Mouse (Mus musculus): ENCODE results near the gene Frmd4a.
A peak's percentile ranks its signal among the peaks of the same experiment; 100 is the strongest.

Frmd4a gene

GRCm38 (mm10) chr2:4341141-4341540 lies 323.6 kb downstream of the Frmd4a start:
- no peak for DNase-seq

- peak; percentile 29 for DNase-seq
Observed at GRCm38 (mm10) chr2:4342005-4342404, 324.5 kb downstream of the Frmd4a start.

GRCm38 (mm10) chr2:4344411-4344810 lies 326.9 kb downstream of the Frmd4a start:
- DNase-seq = no peak

GRCm38 (mm10) chr2:4346232-4346631 lies 328.7 kb downstream of the Frmd4a start:
- no peak for DNase-seq

- no peak for DNase-seq
Observed at GRCm38 (mm10) chr2:4346953-4347352, 329.4 kb downstream of the Frmd4a start.

GRCm38 (mm10) chr2:4347782-4348181 lies 330.3 kb downstream of the Frmd4a start:
- DNase-seq = no peak

- no peak for DNase-seq
Observed at GRCm38 (mm10) chr2:4348509-4348908, 331.0 kb downstream of the Frmd4a start.

- DNase-seq = no peak
Observed at GRCm38 (mm10) chr2:4356812-4357384, 339.4 kb downstream of the Frmd4a start.

- no peak for DNase-seq
Observed at GRCm38 (mm10) chr2:4361981-4362834, 344.7 kb downstream of the Frmd4a start.

- DNase-seq = no peak
Observed at GRCm38 (mm10) chr2:4364908-4365307, 347.4 kb downstream of the Frmd4a start.

- no peak for DNase-seq
Observed at GRCm38 (mm10) chr2:4368544-4368943, 351.0 kb downstream of the Frmd4a start.

- no peak for DNase-seq
Observed at GRCm38 (mm10) chr2:4370499-4370898, 353.0 kb downstream of the Frmd4a start.

GRCm38 (mm10) chr2:4371341-4371740 lies 353.8 kb downstream of the Frmd4a start:
- DNase-seq = peak; percentile 61

- no peak for DNase-seq
Observed at GRCm38 (mm10) chr2:4378844-4379243, 361.3 kb downstream of the Frmd4a start.

- DNase-seq = no peak
Observed at GRCm38 (mm10) chr2:4380435-4380834, 362.9 kb downstream of the Frmd4a start.

GRCm38 (mm10) chr2:4380926-4381325 lies 363.4 kb downstream of the Frmd4a start:
- no peak for DNase-seq

GRCm38 (mm10) chr2:4386468-4386867 lies 369.0 kb downstream of the Frmd4a start:
- DNase-seq = no peak

GRCm38 (mm10) chr2:4389330-4389729 lies 371.8 kb downstream of the Frmd4a start:
- peak; percentile 22 for DNase-seq

GRCm38 (mm10) chr2:4391091-4391490 lies 373.6 kb downstream of the Frmd4a start:
- no peak for DNase-seq

GRCm38 (mm10) chr2:4391678-4392085 lies 374.2 kb downstream of the Frmd4a start:
- no peak for DNase-seq

- DNase-seq = no peak
Observed at GRCm38 (mm10) chr2:4393046-4393445, 375.5 kb downstream of the Frmd4a start.

- DNase-seq = no peak
Observed at GRCm38 (mm10) chr2:4394641-4395040, 377.1 kb downstream of the Frmd4a start.

- no peak for DNase-seq
Observed at GRCm38 (mm10) chr2:4399721-4400120, 382.2 kb downstream of the Frmd4a start.
